Mouse (Mus musculus) limb, embryonic 10.5 days (tissue): ENCODE results near the gene Nrarp. TPM values are rescaled to one million over a fixed set of nuclear protein-coding genes. Genes with fewer than 3 reads are reported as not detected.

ENCODE experiments used
- DNase-seq: peaks from one replicate; pipeline ENCODE4 v3.0.0-alpha.2; 2017; ENCODE audit warnings: low spot score
- H3K27ac ChIP-seq: fragments of 300-500 bp; sonication (generic); 2 replicates; pipeline ENCODE4 v1.5.1; 2016; ENCODE audit warnings: mild to moderate bottlenecking
- H3K27me3 ChIP-seq: fragments of 300-500 bp; sonication (generic); 2 replicates; pipeline ENCODE4 v1.6.1; 2016; ENCODE audit warnings: low read depth, mild to moderate bottlenecking; ENCODE audit not compliant: poor library complexity, severe bottlenecking
- H3K36me3 ChIP-seq: fragments of 300-500 bp; sonication (generic); 2 replicates; pipeline ENCODE4 v1.6.1; 2016; ENCODE audit warnings: mild to moderate bottlenecking, moderate library complexity
- H3K4me1 ChIP-seq: fragments of 300-500 bp; sonication (generic); 2 replicates; pipeline ENCODE4 v1.6.1; 2016
- H3K4me3 ChIP-seq: fragments of 300-500 bp; sonication (generic); 2 replicates; pipeline ENCODE4 v1.5.1; 2016; ENCODE audit warnings: mild to moderate bottlenecking, moderate library complexity
- H3K9me3 ChIP-seq: fragments of 300-500 bp; sonication (generic); replicated peaks from 2 replicates; pipeline ENCODE4 v1.6.1; 2016; ENCODE audit warnings: mild to moderate bottlenecking
- WGBS: fragments of 180-500 bp; shearing (Covaris S2); methylation state at CpG from one replicate; pipeline ENCODE4 v1.1.7; 2016; 5-methylcytosine and 5-hydroxymethylcytosine counted together
- polyA plus RNA-seq: library from polyadenylated mRNA; unstranded; fragments of >200 nt; fragmentation: Nextera tagmentation; extraction: Ambion mirVana; gene quantifications from 2 replicates; pipeline ENCODE4 v1.2.1, GENCODE M21; 2016

The Nrarp gene
- polyA plus RNA-seq, 1 experiment from 2014 or later = 10.3 TPM

GRCm38 (mm10) chr2:25177076-25177475 lies 3.5 kb upstream of the Nrarp start:
- WGBS = 22% methylated on average over 4 of the region's 4 CpGs
- Histone ChIP-seq H3K4me1 (peaks cover 72% of the 10 kb centered on the region), H3K4me3 (peak overlapping the region; percentile 30), H3K27ac (peak overlapping the region; percentile 80), H3K36me3 (no peaks in the 10 kb centered on the region), H3K27me3 (peaks cover 71% of the 10 kb centered on the region), H3K9me3 (no peaks in the 10 kb centered on the region)
- no peak for DNase-seq

DNA sequence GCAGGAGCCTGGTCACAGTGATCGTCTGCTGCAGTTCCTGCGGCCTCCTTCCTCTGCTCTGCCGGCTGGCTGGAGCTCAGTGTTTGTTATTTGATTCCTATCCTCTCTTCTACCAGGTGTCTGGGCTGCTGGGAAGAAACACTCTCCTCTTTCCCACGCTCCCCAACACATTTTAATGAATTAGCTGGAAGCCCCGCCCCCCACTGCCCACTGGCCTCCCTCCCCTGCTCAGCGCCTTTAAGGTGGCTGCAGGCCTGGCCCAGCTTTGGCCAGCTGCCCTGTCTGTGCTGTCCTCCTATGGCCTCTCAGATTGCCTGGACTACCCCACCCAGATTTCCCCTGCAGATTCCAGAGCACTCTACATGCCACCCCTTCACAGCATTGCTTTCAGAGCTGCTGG lies 2.9 kb upstream of the Nrarp start:
- peaks cover 77% of the 10 kb centered on the region for H3K27me3 ChIP-seq
- 4% methylated on average over 6 of the region's 6 CpGs for WGBS
- peak; percentile 68 for DNase-seq
- peak overlapping the region; percentile 30 for H3K4me3 ChIP-seq
- H3K36me3 ChIP-seq = no peaks in the 10 kb centered on the region
- H3K9me3 ChIP-seq = no peaks in the 10 kb centered on the region
- H3K27ac ChIP-seq = peak overlapping the region; percentile 80
- peaks cover 78% of the 10 kb centered on the region for H3K4me1 ChIP-seq

DNA sequence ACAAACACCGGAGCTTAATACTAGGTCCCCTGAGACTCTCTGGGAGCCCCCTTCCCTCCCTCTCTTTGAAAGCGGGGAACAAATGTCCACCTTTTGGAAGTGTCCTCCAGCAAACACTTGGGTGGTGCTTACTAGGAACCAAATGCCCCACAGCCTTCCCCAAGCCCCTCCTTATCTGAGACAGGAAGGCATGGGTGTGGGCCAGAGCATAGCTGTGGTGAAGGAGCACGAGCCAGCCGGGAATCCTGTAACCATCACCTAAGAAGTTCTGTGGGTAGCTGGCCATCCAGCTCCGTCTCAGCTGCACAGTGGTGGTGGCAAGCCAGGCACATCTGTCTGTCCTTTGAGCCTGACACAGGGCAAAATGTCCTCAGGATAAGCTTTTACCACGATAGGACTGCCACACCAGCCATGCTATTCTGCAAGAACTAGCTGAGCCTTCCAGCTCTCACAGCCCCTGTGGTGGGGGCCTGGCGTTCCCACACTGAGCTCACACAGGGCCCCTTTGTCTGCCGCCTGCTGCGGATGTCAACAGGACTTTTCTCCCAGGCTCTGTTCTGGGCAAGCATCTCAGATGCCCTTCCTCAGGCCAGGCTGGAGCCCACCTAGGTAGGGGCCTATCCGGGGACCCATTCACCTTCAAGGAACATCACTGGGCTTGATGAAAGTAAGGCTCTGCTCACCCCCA lies 2.1 kb upstream of the Nrarp start:
- no peaks in the 10 kb centered on the region for H3K9me3 ChIP-seq
- DNase-seq = peak; percentile 34
- peak overlapping the region; percentile 80; the same call in 1 of the 2 replicates for H3K27ac ChIP-seq
- H3K4me1 ChIP-seq = peaks cover 78% of the 10 kb centered on the region
- H3K36me3 ChIP-seq = no peaks in the 10 kb centered on the region
- WGBS = 26% methylated on average over 10 of the region's 10 CpGs
- peaks cover 84% of the 10 kb centered on the region for H3K27me3 ChIP-seq
- peak overlapping the region; percentile 14; the same call in 1 of the 2 replicates for H3K4me3 ChIP-seq

- Histone ChIP-seq H3K36me3 (no peaks in the 10 kb centered on the region), H3K27me3 (peaks cover 97% of the 10 kb centered on the region), H3K4me3 (peak overlapping the region; percentile 64), H3K4me1 (peaks cover 78% of the 10 kb centered on the region), H3K9me3 (no peaks in the 10 kb centered on the region), H3K27ac (peak overlapping the region; percentile 75)
- 26% methylated on average over 15 of the region's 15 CpGs for WGBS
- DNase-seq = peak; percentile 35
These were observed 866 bp upstream of the Nrarp start for GRCm38 (mm10) chr2:25179566-25180217.

GRCm38 (mm10) chr2:25180973-25181890 lies 674 bp downstream of the Nrarp start:
- under 1% methylated on average over 100 of the region's 100 CpGs for WGBS

DNA sequence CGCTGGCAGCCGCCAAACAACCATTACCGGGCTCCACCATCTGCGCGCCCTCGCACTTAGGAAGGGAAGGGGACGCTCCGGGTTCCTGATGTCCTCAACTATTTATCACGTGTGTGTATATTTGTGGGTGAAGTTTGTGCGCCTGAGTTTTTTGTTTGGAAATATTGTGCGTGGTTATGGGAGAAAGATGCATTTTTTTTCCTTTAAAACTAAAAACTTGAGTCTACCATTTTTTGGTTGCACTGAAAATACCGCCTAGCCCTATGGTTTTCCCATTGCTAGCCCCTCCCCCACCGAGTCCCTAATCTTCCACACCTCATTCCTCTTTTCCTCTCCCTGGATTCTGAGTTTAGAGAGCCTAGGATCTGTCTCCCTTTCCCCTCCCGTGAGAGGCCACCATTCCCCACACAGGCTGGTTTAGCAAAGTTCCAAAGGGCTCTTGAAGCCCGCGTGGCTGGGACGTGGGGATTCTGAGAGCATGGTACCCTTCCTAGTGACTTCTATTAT lies 1.4 kb downstream of the Nrarp start:
- Histone ChIP-seq H3K27me3 (peaks cover 99% of the 10 kb centered on the region), H3K27ac (peak overlapping the region; percentile 75), H3K4me3 (peak overlapping the region; percentile 64), H3K36me3 (no peaks in the 10 kb centered on the region), H3K4me1 (peaks cover 74% of the 10 kb centered on the region), H3K9me3 (no peaks in the 10 kb centered on the region)
- DNase-seq = no peak
- under 1% methylated on average over 17 of the region's 17 CpGs for WGBS

More at GRCm38 (mm10) chr2:25180973-25181890, 674 bp downstream of the Nrarp start:
- H3K4me3 ChIP-seq = peak overlapping the region; percentile 64
- H3K27ac ChIP-seq = peak overlapping the region; percentile 75
- H3K4me1 ChIP-seq = peaks cover 78% of the 10 kb centered on the region
- peaks cover 100% of the 10 kb centered on the region for H3K27me3 ChIP-seq
- H3K9me3 ChIP-seq = no peaks in the 10 kb centered on the region
- H3K36me3 ChIP-seq = no peaks in the 10 kb centered on the region
- peak; percentile 76 for DNase-seq

DNA sequence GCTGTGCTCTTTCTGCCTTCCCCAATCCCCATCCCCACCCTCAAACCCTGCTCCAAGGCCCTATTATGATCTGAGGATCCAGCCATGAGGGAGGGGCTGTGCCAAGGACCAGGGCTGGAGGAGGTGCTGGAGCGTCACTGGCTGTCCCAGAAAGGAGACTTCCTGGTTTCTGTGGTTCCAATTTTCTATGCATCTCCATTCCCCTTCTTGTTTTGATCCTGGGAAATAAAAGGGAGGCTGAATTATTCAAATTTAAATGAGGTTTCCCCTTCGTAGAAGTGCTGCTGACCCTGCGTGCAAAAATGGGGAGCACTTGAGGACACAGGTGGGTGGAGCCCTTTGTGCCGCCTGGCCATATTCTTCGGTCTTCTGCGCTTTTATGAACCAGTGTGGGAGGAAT lies 2.1 kb downstream of the Nrarp start:
- WGBS = 25% methylated on average over 6 of the region's 6 CpGs
- peaks cover 97% of the 10 kb centered on the region for H3K27me3 ChIP-seq
- no peak for DNase-seq
- no peaks in the 10 kb centered on the region for H3K9me3 ChIP-seq
- H3K36me3 ChIP-seq = no peaks in the 10 kb centered on the region
- peaks cover 67% of the 10 kb centered on the region for H3K4me1 ChIP-seq
- no peak overlapping the region for H3K27ac ChIP-seq
- peak overlapping the region; percentile 64 for H3K4me3 ChIP-seq

DNA sequence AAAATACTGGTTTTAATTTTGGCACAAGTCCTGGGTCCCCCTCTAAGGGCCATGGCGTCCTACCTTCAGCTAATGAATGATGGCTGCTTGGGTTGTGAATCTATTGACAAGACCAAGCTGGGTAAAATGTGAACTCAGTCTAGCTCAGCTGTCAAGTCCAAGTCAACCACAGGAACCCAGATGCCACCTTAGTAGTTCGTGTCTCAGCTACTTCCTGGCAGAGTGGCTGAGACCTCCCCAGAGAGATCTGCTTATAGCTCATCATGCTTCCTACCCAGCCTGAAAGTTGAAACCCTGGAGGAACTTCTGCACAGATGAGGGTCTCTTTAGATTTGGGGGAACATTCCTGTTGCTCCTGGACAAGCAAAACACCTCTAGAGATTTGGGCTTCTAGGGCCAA lies 2.8 kb downstream of the Nrarp start:
- Histone ChIP-seq H3K36me3 (no peaks in the 10 kb centered on the region), H3K4me3 (no peak overlapping the region), H3K4me1 (peaks cover 60% of the 10 kb centered on the region), H3K9me3 (no peaks in the 10 kb centered on the region), H3K27me3 (peaks cover 91% of the 10 kb centered on the region), H3K27ac (no peak overlapping the region)
- WGBS = 72% methylated on average over 2 of the region's 2 CpGs
- peak; percentile 25 for DNase-seq

DNA sequence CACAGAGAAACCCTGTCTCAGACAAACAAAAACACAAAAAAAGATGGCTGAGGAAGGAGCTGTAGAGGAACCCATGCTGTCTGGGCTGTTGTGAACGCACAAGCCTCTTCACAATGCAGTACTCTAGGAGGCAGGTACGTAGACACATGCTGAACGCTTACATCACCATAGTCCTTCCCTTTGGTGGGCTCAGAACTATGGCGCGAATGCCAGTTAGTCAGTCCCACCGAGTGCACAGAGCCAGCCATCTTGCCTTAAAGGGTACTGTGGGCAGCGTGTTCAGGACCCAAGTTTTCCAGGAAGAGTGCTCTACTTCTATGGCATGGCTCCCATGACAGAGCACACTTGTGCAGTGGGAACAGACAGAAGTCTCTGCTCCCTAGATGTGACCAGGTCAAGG lies 3.9 kb downstream of the Nrarp start:
- Histone ChIP-seq H3K27me3 (peaks cover 79% of the 10 kb centered on the region), H3K9me3 (no peaks in the 10 kb centered on the region), H3K36me3 (no peaks in the 10 kb centered on the region), H3K4me1 (peaks cover 48% of the 10 kb centered on the region), H3K4me3 (no peak overlapping the region), H3K27ac (no peak overlapping the region)
- DNase-seq = peak; percentile 23
- WGBS = 95% methylated on average over 7 of the region's 7 CpGs

- no peaks in the 10 kb centered on the region for H3K36me3 ChIP-seq
- H3K27me3 ChIP-seq = peaks cover 65% of the 10 kb centered on the region
- H3K4me3 ChIP-seq = peak overlapping the region; percentile 60
- peak overlapping the region; percentile 89 for H3K27ac ChIP-seq
- DNase-seq = peak; percentile 85
- peaks cover 34% of the 10 kb centered on the region for H3K4me1 ChIP-seq
- no peaks in the 10 kb centered on the region for H3K9me3 ChIP-seq
- WGBS = under 1% methylated on average over 64 of the region's 64 CpGs
These were observed 5.3 kb downstream of the Nrarp start for GRCm38 (mm10) chr2:25185625-25186574.

DNA sequence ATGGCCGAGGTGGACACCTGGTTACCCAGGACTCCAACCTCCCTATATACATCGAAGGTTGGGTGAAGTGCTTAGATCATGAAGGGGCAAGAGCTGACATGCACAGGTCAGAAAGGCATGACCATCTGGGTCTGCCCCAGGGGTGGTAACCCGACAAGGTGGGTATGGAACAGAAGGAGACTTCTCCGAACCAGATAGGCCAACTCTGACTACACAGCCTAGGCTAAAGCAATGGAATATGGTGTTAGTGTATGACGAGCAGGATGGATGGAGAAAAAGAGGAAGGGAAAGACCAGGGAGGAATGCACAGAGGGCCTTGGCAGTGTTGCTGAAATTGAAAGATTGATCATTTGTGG lies 6.0 kb downstream of the Nrarp start:
- Histone ChIP-seq H3K9me3 (no peaks in the 10 kb centered on the region), H3K4me1 (peaks cover 28% of the 10 kb centered on the region), H3K27ac (0 out of 2 replicates have a peak overlapping the region, but pooled peaks have one; percentile 89), H3K4me3 (peak overlapping the region; percentile 60), H3K36me3 (no peaks in the 10 kb centered on the region), H3K27me3 (peaks cover 58% of the 10 kb centered on the region)
- 29% methylated on average over 5 of the region's 5 CpGs for WGBS
- peak; percentile 31 for DNase-seq

- no peak for DNase-seq
- peaks cover 15% of the 10 kb centered on the region for H3K4me1 ChIP-seq
- peaks cover 46% of the 10 kb centered on the region for H3K27me3 ChIP-seq
- no peak overlapping the region for H3K27ac ChIP-seq
- 85% methylated on average over 6 of the region's 6 CpGs for WGBS
- H3K9me3 ChIP-seq = no peaks in the 10 kb centered on the region
- H3K36me3 ChIP-seq = no peaks in the 10 kb centered on the region
- H3K4me3 ChIP-seq = no peak overlapping the region
These were observed 7.3 kb downstream of the Nrarp start for GRCm38 (mm10) chr2:25187841-25188240.
